Mouse (Mus musculus): ENCODE data around the gene Kit. TPM values are rescaled to one million over a fixed set of nuclear protein-coding genes. Genes with fewer than 3 reads are reported as not detected.

The Kit gene
- total RNA-seq, 1 experiment, result 37.3 TPM

DNA sequence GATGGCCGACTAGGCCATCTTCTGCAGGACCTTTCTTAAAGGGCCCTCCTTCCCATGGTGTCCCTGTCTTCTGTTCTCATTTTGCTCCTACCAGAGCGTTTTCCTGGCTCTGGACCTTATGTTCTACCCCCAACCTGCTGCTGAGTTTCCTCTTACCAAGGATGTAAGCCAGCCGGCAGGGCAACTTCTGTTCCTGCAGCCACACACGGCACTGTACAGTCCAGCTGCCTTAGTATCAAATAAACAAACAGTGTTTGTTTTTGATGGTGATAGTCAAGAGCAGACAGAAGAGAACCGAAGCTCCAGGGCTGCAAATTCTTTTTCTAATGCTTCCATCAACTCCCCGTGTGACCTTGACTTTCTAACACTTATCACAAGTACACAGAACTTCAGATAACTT, 35.6 kb upstream of the Kit start:
- peaks cover 4 to 13% of the 10 kb centered on the region in 2 experiments for H3K4me1 ChIP-seq (ENCODE audit: control insufficient read depth in 2 of 2, insufficient read depth in 2 of 2, low read length in 2 of 2, poor library complexity in 1 of 2)
- in situ Hi-C loops (cut with MboI; ENCODE audit: low sequenced_read_pairs in 2 of 2, unreplicated experiment in 2 of 2), result no loop called here
- H3K4me3 ChIP-seq (ENCODE audit: insufficient read depth in 1 of 2, low read depth in 1 of 2, low read length in 2 of 2, poor library complexity in 1 of 2, severe bottlenecking in 1 of 2), result no peak overlapping the region
- H3K27ac ChIP-seq (ENCODE audit: insufficient read depth, low read depth, low read length, poor library complexity, severe bottlenecking), result peak overlapping the region; percentile 8; the same call in 1 of the 2 replicates
- TF ChIP-seq CHD2 (IDR thresholded peaks at IDR 0.05; ENCODE audit: low read depth, low read length), result no peak
- TF ChIP-seq ZC3H11A (IDR thresholded peaks at IDR 0.05; ENCODE audit: borderline replicate concordance, low read depth, low read length), result no peak
- no peak for TF ChIP-seq MAFK (IDR thresholded peaks at IDR 0.05; ENCODE audit: insufficient read depth, low read depth, low read length)
- TF ChIP-seq ZNF384 (IDR thresholded peaks at IDR 0.05; ENCODE audit: low read depth, low read length), result no peak
- TF ChIP-seq HCFC1 (IDR thresholded peaks at IDR 0.05; ENCODE audit: borderline replicate concordance, insufficient read depth, low read length), result no peak
- H3K9me3 ChIP-seq (ENCODE audit: control insufficient read depth, insufficient read depth, low read depth, low read length), result no peaks in the 10 kb centered on the region
- H3K36me3 ChIP-seq (ENCODE audit: control insufficient read depth, insufficient read depth, low read length, poor library complexity, severe bottlenecking), result no peaks in the 10 kb centered on the region
- no peak overlapping the region for H3K9ac ChIP-seq (ENCODE audit: insufficient read depth, low read depth, low read length, poor library complexity, severe bottlenecking)
- DNase-seq (ENCODE audit: low read depth, low spot score), result no peak

DNA sequence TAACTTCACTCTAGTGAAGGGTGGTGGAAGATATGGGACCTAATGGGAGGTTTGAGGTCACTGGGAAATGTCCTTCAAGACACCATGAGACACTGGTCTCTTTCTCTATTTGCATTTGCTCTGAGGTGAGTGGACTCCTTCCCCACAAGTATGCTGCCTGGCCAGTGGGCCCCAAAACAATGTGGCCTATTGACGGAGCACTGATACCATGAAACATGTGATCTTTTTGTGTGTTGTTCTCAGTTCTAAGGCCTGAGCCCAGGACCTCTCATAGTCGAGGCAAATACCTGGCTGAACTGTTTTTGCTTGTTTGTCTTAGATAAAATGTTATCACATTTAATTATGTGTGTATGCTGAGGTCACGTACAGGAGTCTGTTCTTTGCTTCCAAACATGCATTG, 31.0 kb upstream of the Kit start:
- no peak overlapping the region for H3K9ac ChIP-seq (ENCODE audit: insufficient read depth, low read depth, low read length, poor library complexity, severe bottlenecking)
- TF ChIP-seq MAFK (IDR thresholded peaks at IDR 0.05; ENCODE audit: insufficient read depth, low read depth, low read length) (no peak), CHD2 (IDR thresholded peaks at IDR 0.05; ENCODE audit: low read depth, low read length) (no peak), ZNF384 (IDR thresholded peaks at IDR 0.05; ENCODE audit: low read depth, low read length) (no peak), HCFC1 (IDR thresholded peaks at IDR 0.05; ENCODE audit: borderline replicate concordance, insufficient read depth, low read length) (no peak), ZC3H11A (IDR thresholded peaks at IDR 0.05; ENCODE audit: borderline replicate concordance, low read depth, low read length) (no peak)
- peaks cover 4 to 8% of the 10 kb centered on the region in 2 experiments for H3K4me1 ChIP-seq (ENCODE audit: control insufficient read depth in 2 of 2, insufficient read depth in 2 of 2, low read length in 2 of 2, poor library complexity in 1 of 2)
- no peak overlapping the region for H3K27ac ChIP-seq (ENCODE audit: insufficient read depth, low read depth, low read length, poor library complexity, severe bottlenecking)
- DNase-seq (ENCODE audit: low read depth, low spot score), result no peak
- no peaks in the 10 kb centered on the region for H3K9me3 ChIP-seq (ENCODE audit: control insufficient read depth, insufficient read depth, low read depth, low read length)
- no peak overlapping the region for H3K4me3 ChIP-seq (ENCODE audit: insufficient read depth in 1 of 2, low read depth in 1 of 2, low read length in 2 of 2, poor library complexity in 1 of 2, severe bottlenecking in 1 of 2)
- in situ Hi-C loops (cut with MboI; ENCODE audit: low sequenced_read_pairs in 2 of 2, unreplicated experiment in 2 of 2), result no loop called here
- H3K36me3 ChIP-seq (ENCODE audit: control insufficient read depth, insufficient read depth, low read length, poor library complexity, severe bottlenecking), result no peaks in the 10 kb centered on the region

DNA sequence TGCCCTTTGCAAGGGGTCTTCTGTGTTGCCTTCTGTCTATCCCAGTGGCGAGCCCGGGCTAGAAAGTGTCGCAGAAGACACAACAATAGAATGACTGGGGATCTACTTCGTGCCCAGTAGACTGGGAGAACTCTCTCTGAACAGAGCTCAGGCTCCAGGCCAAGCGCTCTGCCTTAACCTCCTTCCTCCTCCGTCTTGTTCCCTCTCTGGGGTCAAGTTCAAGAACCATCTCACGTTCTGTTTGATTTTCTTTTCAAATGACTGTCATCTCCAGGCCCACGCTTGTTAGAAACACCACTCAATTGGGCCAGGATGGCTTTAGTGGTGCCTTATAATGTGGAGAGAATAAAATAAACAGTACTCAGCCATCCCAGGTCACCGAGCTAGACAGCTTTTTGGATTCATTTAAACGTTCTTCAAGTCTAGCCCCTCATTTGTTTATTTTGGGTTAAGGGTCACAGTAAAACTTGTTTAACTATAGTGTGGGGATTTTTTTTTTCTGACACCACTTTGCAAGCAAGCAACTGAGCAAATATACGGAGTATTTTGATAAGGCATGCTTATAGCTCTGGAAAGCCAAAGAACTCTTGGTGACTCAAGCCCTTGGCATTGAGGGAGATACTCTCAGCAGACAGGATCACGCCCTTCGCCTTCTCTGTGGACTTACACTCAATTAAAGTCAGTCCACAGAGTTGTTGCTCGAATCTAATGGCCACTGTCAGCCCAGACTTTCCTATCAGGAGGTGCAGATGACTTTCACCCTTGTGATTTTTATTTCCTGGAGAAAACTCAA, 30.0 kb upstream of the Kit start:
- in situ Hi-C loops (cut with MboI; ENCODE audit: low sequenced_read_pairs in 2 of 2, unreplicated experiment in 2 of 2), result no loop called here
- Histone ChIP-seq H3K4me1 (ENCODE audit: control insufficient read depth in 2 of 2, insufficient read depth in 2 of 2, low read length in 2 of 2, poor library complexity in 1 of 2) (peaks cover 0 to 5% of the 10 kb centered on the region in 2 experiments; a peak in 2 of 4 replicates), H3K27ac (ENCODE audit: insufficient read depth, low read depth, low read length, poor library complexity, severe bottlenecking) (no peak overlapping the region), H3K9ac (ENCODE audit: insufficient read depth, low read depth, low read length, poor library complexity, severe bottlenecking) (no peak overlapping the region), H3K9me3 (ENCODE audit: control insufficient read depth, insufficient read depth, low read depth, low read length) (no peaks in the 10 kb centered on the region), H3K4me3 (ENCODE audit: insufficient read depth in 1 of 2, low read depth in 1 of 2, low read length in 2 of 2, poor library complexity in 1 of 2, severe bottlenecking in 1 of 2) (no peak overlapping the region), H3K36me3 (ENCODE audit: control insufficient read depth, insufficient read depth, low read length, poor library complexity, severe bottlenecking) (no peaks in the 10 kb centered on the region)
- TF ChIP-seq ZC3H11A (IDR thresholded peaks at IDR 0.05; ENCODE audit: borderline replicate concordance, low read depth, low read length) (no peak), HCFC1 (IDR thresholded peaks at IDR 0.05; ENCODE audit: borderline replicate concordance, insufficient read depth, low read length) (no peak)
- DNase-seq (ENCODE audit: low read depth, low spot score), result no peak

DNA sequence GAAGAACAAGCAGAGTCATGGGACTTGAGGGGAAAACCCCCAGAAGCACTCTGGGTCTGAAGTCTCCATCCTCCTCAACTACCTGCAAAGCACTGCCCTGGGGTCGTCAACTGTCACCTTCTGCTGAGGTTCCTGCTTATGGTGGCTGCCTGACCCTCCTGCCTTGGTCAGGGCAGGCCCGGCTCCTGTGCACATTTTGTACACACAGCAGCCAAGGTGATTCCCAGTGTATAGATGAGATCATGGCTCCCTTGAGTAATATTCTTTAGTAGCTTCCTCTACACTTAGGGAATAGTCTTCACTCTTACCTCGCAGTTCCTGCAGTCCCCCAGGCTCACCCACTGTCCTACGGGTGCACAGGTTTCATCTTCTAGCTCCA, 29.5 kb upstream of the Kit start:
- TF ChIP-seq ZNF384 (IDR thresholded peaks at IDR 0.05; ENCODE audit: low read depth, low read length), result no peak
- TF ChIP-seq HCFC1 (IDR thresholded peaks at IDR 0.05; ENCODE audit: borderline replicate concordance, insufficient read depth, low read length), result no peak
- no peak for TF ChIP-seq ZC3H11A (IDR thresholded peaks at IDR 0.05; ENCODE audit: borderline replicate concordance, low read depth, low read length)
- TF ChIP-seq MAFK (IDR thresholded peaks at IDR 0.05; ENCODE audit: insufficient read depth, low read depth, low read length), result no peak
- TF ChIP-seq CHD2 (IDR thresholded peaks at IDR 0.05; ENCODE audit: low read depth, low read length), result no peak
- Histone ChIP-seq H3K27ac (ENCODE audit: insufficient read depth, low read depth, low read length, poor library complexity, severe bottlenecking) (no peak overlapping the region), H3K36me3 (ENCODE audit: control insufficient read depth, insufficient read depth, low read length, poor library complexity, severe bottlenecking) (no peaks in the 10 kb centered on the region), H3K9ac (ENCODE audit: insufficient read depth, low read depth, low read length, poor library complexity, severe bottlenecking) (no peak overlapping the region), H3K4me1 (ENCODE audit: control insufficient read depth in 2 of 2, insufficient read depth in 2 of 2, low read length in 2 of 2, poor library complexity in 1 of 2) (peaks cover 0 to 5% of the 10 kb centered on the region in 2 experiments; a peak in 2 of 4 replicates), H3K9me3 (ENCODE audit: control insufficient read depth, insufficient read depth, low read depth, low read length) (no peaks in the 10 kb centered on the region), H3K4me3 (ENCODE audit: insufficient read depth in 1 of 2, low read depth in 1 of 2, low read length in 2 of 2, poor library complexity in 1 of 2, severe bottlenecking in 1 of 2) (no peak overlapping the region)
- in situ Hi-C loops (cut with MboI; ENCODE audit: low sequenced_read_pairs in 2 of 2, unreplicated experiment in 2 of 2), result no loop called here
- DNase-seq (ENCODE audit: low read depth, low spot score), result no peak
